Mouse (Mus musculus) adrenal gland, postnatal 10 days (tissue): ENCODE data around the gene Wdr77. TPM values are rescaled to one million over a fixed set of nuclear protein-coding genes. Genes with fewer than 3 reads are reported as not detected.
"Not testable (repeated sequence)": the region's sequence is repeated elsewhere in the genome, so short reads cannot be mapped to it uniquely, and the experiment has no call there.

Experiments
- DNase-seq: peaks from one replicate; pipeline ENCODE4 v3.0.0; 2021; ENCODE audit warnings: mixed read lengths
- long read RNA-seq, 2 experiments: library from polyadenylated mRNA; stranded (forward); transcript quantifications; one replicate each; pipeline ENCODE4 v2.0.0; 2021
- total RNA-seq, 2 experiments: library from RNA; stranded (reverse); gene quantifications; 2 replicates each; pipeline ENCODE4 v1.2.3; 2021

The Wdr77 gene
- total RNA-seq, result 10 to 100 TPM; 59.0 to 60.8 TPM
- long read RNA-seq, experiment 1, transcript Wdr77-201 (10 exons, 3,682 nt), result major isoform, 59 of 77 reads
- long read RNA-seq, experiment 1, partial matches to known transcripts, result 7 of 77 reads
- long read RNA-seq, experiment 1, other reads (novel, unspliced or antisense), result 11 of 77 reads
- long read RNA-seq, experiment 2, transcript Wdr77-201 (10 exons, 3,682 nt), result major isoform, 43 of 51 reads
- long read RNA-seq, experiment 2, partial matches to known transcripts, result 3 of 51 reads
- long read RNA-seq, experiment 2, other reads (novel, unspliced or antisense), result 5 of 51 reads

DNA sequence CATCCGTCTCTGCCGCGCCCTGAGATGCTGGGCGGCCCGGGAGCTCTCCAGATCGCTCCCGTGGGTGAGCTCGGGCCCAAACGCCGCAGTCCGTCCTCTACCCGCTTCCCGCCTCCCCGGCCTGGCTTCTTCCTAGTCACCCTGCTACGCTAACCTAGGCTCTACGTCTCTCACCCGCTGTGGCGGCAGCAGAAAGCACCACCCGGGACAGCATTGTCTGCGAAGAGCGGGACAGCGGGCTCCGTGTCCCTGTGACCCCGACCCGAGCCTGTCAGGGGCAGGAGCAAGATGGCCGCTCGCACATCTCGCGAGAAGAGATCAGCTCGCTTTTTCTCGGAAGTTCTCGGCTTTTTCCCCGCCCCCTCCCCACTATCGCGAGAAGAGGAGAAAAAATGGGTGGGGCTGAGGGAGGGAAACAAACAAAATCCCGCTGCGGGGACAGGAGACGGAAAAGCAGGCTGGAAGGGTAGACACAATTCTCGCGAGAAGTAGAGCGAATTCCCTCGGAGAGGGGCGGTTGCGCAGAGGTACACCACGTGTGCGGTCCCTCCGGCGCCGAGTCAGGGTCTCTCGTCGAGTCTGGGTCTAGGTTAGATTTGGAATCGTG, at the start of gene Wdr77:
Wdr77 (plus strand) TSS at position 396 of the 607 bp plus-strand sequence.
- peak; percentile 97 for DNase-seq

- no peak for DNase-seq
Measured at GRCm38 (mm10) chr3:105910519-105911190, 48.5 kb upstream of the Wdr77 start.

DNA sequence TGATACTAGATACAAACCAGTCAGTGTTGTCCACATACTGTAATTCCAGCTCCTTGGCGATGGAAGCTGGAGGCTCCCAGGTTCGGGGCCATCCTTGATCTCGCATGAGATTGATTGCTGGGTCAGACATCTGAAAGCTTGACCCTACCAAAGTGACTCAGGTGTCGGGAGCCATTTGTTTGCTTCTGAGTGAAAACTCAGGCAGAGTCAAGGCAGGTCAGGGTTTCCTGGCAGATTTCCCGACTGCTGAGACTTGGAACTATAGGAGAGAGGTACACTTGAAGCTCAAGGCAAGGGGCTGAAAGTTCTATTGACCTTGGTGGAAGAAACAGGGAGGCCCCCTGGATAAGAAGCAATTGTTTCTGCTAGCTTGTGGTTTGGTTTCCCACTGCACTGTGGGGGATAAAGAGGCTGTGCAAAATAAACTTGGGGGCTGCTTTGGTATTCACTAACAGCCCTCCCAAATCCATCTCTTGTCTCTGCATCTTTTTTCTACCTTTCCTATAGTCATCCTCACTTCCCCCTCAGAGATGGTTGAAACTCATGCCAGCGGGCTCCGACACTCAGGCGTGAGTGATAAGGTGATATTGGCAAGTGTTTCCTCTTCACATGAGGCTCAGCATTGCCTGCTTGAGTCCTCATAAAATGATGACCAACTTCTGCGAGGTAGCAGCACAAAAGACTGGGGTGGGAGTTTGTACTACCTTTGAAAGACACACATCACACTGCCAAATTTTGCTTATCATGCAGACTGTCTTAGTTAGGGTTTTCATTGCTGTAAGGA, 46.9 kb upstream of the Wdr77 start:
- no peak for DNase-seq

GRCm38 (mm10) chr3:105913839-105914681, 45.1 kb upstream of the Wdr77 start:
- no peak for DNase-seq

- DNase-seq, result no peak
Measured at GRCm38 (mm10) chr3:105915281-105915680, 43.9 kb upstream of the Wdr77 start.

- DNase-seq, result not testable (repeated sequence)
Measured at GRCm38 (mm10) chr3:105916455-105916854, 42.7 kb upstream of the Wdr77 start.

DNA sequence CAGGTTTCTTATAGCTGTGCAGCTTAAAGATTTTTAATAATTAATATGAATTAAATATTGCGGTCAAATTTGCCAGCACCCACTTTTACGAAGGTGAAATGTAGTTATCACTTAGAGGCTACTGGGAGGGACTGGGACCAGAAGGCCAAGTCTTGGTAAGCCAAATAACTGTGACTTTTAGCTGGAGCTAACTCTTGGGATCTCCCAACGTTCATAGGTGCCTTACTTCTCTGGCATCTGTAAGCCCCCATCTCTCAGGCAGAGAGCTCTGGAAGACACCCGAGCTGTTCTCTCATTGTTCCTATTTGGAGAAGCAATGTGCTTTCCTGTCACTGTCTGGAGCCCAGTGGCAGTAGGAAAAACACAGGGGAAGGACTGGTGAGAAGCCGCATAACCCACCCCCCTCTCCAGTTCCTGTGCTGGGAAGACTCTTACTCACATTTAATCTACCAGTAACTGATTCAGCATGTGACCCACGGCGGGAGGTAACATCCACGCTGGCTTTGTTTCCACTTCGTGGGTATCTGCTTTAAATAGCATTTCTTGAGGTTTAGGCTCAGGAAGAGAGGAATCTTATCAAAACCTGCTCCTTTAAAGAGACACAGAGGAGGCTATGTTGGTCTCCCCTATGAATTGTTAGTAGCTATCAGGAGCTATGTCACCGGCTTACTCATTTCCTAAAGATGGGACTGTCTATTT, 41.4 kb upstream of the Wdr77 start:
- DNase-seq, result no peak

DNA sequence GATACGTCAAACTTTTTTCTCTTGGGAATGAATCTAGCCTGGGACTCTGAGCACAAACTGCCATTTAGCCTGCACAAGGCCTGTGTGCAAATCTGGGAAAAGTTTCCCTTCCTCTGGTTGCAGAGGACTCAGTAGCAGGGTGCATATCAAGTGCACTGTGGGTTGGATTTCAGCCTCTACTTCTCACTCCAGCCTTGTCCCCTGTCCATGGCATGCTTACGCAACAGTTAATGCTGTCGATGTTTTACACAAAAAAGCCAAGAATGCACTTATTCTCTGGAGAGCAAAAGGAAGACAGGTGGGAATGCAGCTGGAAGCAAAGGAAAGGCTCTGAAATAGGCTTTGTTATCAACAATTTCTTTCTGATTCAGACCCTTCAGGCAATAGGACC, 40.8 kb upstream of the Wdr77 start:
- DNase-seq, result no peak

DNA sequence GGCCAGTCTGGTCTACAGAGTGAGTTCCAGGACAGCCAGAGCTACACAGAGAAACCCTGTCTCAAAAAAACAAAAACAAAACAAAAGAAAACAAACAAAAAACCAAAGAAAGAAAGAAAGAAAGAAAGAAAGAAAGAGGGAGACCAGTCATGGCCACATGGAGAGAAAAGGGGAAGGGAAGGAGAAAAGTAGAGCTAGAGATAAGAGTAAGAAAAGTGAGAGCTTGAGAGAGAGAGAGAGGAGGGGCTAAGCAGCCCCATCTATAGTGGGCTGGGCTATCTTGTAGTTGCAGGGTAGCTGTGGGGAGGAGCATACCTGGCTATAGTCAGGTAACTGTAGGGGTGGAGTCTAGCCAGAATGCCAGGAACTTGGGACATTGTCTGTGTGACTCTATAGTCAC, 38.4 kb upstream of the Wdr77 start:
- DNase-seq, result not testable (repeated sequence)

- DNase-seq, result no peak
Measured at GRCm38 (mm10) chr3:105921959-105922358, 37.2 kb upstream of the Wdr77 start.

- no peak for DNase-seq
Measured at GRCm38 (mm10) chr3:105924616-105925015, 34.6 kb upstream of the Wdr77 start.

- DNase-seq, result no peak
Measured at GRCm38 (mm10) chr3:105927561-105928194, 31.5 kb upstream of the Wdr77 start.

DNA sequence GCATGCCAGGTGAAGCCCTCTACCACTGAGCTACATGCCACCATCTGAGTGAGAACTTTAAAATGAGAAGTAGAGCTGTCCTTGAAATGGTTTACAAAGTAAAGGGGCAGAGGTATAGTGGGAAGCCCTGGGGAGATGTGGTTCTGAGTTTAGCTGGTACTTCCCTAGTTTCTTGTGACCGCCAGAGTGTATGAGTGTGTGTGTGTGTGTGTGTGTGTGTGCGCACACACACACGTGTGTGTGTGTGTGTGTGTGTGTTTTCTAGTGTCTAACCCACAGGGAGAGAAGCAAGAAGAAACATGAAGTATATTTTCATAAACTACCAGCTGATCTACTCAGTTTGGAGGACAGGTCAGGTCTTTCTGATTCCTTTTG, 31.0 kb upstream of the Wdr77 start:
- DNase-seq, result no peak

GRCm38 (mm10) chr3:105928781-105929180, 30.4 kb upstream of the Wdr77 start:
- no peak for DNase-seq

DNA sequence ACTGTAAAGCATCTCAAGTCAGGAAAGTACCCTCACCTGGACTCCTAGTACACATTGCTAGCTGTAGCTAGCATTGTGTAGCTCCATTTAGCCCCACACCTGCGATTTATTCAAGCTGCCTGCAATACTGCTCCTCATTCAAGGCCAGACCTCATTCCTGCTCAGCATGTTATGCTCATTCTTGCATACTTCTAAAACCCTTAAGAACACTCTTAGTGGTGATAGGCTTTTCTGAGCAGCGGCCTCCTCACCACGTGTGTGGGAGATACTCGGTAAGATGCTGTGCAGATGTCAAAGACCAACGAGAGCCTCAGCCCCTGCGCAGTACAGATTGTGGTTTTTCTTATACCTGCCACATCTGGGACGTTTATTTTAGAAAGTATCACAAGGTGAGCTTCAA, 29.3 kb upstream of the Wdr77 start:
- no peak for DNase-seq

DNA sequence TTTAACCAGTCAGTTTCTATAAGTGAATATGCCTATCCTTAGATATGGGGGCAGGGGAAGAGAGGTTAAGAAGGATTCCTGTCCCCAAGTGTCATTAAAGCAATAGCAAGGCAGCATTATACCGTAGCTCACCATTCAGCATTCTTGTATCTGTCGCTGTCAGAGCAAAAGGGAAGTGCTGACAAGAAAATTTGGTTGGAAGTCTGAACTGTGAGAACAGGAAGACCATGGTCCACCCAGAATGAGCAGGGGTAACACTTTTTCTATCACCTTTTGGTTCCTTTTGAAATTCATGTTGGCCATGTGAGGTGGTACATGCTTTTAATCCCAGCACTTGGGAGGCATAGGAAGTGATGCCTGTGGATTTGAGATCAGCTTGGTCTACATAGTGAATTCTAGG, 28.1 kb upstream of the Wdr77 start:
- no peak for DNase-seq

DNA sequence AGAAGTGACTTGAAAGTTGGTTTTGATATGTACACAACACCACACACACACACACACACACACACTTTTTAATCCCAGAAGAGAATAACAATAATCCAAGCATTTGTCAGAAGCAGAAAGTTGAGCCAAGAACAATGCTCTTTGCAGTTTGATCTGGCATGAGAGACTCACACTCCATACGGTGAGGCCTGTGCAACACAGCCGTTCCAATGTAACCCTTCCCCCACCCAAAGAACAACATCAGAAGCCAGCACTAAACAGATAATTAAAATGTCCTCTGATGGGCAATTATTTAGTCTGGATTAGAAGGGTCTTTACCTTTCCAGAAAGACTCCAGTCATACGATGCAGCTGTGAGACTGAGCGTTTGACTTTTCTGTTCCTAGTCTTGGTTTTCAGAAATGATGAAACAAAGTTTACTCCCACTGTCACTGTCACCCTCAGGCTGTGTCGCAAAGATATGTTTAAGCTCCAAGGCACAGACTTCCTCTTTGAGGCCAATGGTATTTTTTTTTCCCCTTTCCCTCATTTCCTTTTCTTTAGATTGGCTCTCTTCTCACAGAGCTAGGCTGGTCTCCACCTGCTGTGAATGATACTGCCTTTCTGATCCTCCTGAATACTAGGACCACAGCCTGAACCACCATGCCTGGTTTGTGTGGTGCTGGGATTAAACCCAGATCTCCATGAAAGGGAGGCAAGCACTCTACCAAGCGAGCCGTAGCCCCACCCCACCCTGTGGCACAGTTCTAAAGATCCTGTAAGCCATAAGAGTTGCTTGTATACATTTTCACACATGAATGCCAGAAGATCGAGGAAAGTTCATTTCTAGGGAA, 26.7 kb upstream of the Wdr77 start, which contains the start of gene I830077J02Rik:
I830077J02Rik (minus strand) TSS at position 425 of the 832 bp plus-strand sequence.
- no peak for DNase-seq

DNA sequence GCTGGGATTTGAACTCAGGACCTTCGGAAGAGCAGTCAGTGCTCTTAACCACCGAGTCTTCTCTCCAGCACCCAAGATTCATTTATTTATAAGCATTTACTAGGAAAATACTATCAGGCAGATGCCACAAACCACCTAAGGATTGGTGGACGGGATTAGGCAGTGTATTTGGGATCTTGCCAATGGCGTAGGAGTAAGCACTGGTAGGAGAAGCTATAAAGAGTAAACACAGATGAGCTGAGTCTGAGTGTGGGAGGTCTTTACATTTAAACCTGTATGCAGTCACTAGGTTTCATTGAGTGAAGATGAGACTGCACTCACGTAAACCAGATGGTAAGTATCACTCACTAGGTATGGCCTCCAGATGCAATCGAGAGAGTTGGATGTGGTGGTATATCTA, 25.2 kb upstream of the Wdr77 start:
- DNase-seq, result no peak

GRCm38 (mm10) chr3:105935033-105935432, 24.1 kb upstream of the Wdr77 start:
- DNase-seq, result peak; percentile 81

DNA sequence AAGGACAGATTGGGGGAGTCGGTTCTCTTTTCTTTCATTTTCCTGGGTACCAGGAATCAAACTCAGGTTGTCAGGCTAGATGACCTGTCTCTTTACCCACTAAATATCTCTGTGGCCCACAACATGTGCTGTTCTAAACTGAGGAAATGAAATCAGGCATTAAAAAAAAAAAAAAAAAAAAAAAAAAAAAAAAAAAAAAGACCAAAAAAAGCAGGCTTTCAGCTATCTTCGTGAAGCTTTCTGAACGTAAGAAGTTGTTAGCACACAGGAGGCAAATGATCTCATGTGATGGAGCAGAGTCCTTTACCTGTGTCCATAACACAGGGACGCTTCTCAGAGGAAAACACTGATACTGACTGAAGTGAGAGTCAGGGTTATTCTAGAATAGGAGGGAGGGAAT, 23.1 kb upstream of the Wdr77 start:
- DNase-seq, result no peak
